Mouse (Mus musculus) liver, adult (tissue): Measurements from ENCODE around the gene Sco2.

Source experiments
- GATA4 ChIP-seq: IDR thresholded peaks from 2 replicates; pipeline ENCODE4 v1.6.1; 2014; ENCODE audit warnings: mild to moderate bottlenecking, low read length; ENCODE audit not compliant: insufficient replicate concordance

Gene Sco2

GRCm38 (mm10) chr15:89354455-89354854, 19.2 kb downstream of the Sco2 start:
- TF ChIP-seq GATA4 = no peak

- no peak for TF ChIP-seq GATA4
Observed at GRCm38 (mm10) chr15:89353837-89354236, 19.8 kb downstream of the Sco2 start.

- TF ChIP-seq GATA4 = no peak
Observed at GRCm38 (mm10) chr15:89352795-89353194, 20.9 kb downstream of the Sco2 start.

- no peak for TF ChIP-seq GATA4
Observed at GRCm38 (mm10) chr15:89352054-89352453, 21.6 kb downstream of the Sco2 start.

GRCm38 (mm10) chr15:89351302-89351701, 22.3 kb downstream of the Sco2 start:
- TF ChIP-seq GATA4 = no peak

- TF ChIP-seq GATA4 = no peak
Observed at GRCm38 (mm10) chr15:89350447-89350846, 23.2 kb downstream of the Sco2 start.

- no peak for TF ChIP-seq GATA4
Observed at GRCm38 (mm10) chr15:89343325-89343724, 30.3 kb downstream of the Sco2 start.

GRCm38 (mm10) chr15:89341678-89342077, 32.0 kb downstream of the Sco2 start:
- no peak for TF ChIP-seq GATA4

- no peak for TF ChIP-seq GATA4
Observed at GRCm38 (mm10) chr15:89340136-89340535, 33.5 kb downstream of the Sco2 start.

GRCm38 (mm10) chr15:89339696-89340095, 34.0 kb downstream of the Sco2 start:
- no peak for TF ChIP-seq GATA4

- no peak for TF ChIP-seq GATA4
Observed at GRCm38 (mm10) chr15:89336422-89336821, 37.2 kb downstream of the Sco2 start.

- no peak for TF ChIP-seq GATA4
Observed at GRCm38 (mm10) chr15:89334774-89335537, 38.7 kb downstream of the Sco2 start.

GRCm38 (mm10) chr15:89334271-89334670, 39.4 kb downstream of the Sco2 start, which contains the start of gene Miox:
Gene Miox, plus strand, starts transcription at chr15:89334398.
- no peak for TF ChIP-seq GATA4

- TF ChIP-seq GATA4 = no peak
Observed at GRCm38 (mm10) chr15:89326441-89326840, 47.2 kb downstream of the Sco2 start.

- TF ChIP-seq GATA4 = no peak
Observed at GRCm38 (mm10) chr15:89323656-89324055, 50.0 kb downstream of the Sco2 start.

- TF ChIP-seq GATA4 = no peak
Observed at GRCm38 (mm10) chr15:89322670-89323522, 50.8 kb downstream of the Sco2 start, which contains the start of gene Adm2. Gene Adm2, plus strand, starts transcription at chr15:89322720.
